Mouse (Mus musculus) left cerebral cortex, adult 9 months (tissue): ENCODE measurements around the gene Pfkfb3.

ENCODE experiments used
- DNase-seq, 2 experiments: peaks; one replicate each; pipeline ENCODE4 v3.0.0; 2022; ENCODE audit warnings: low spot score in 2 of 2

Pfkfb3 gene

GRCm38 (mm10) chr2:11501301-11502254 lies 52.3 kb downstream of the Pfkfb3 start:
- peak; percentile 81 to 95 for DNase-seq

DNA sequence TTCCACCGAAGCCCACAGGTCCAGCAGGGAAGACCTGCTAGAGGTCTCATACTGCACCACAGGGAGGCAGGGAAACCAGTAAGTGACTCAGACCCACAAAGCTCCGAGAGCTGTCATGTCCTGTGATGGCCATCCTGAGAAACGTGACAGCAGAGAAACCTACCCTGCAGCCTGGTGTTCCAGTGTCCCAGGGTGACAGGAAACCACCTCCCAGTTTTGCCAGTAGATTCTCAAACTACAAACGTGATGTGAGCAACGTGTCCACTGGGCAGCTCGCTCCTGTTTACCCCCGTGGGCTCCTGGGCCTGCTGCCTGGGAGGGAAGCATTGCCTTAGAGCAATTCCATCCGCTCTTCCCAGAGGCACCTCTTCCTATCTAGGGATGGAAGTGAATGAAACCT lies 53.2 kb downstream of the Pfkfb3 start:
- DNase-seq = no peak

DNA sequence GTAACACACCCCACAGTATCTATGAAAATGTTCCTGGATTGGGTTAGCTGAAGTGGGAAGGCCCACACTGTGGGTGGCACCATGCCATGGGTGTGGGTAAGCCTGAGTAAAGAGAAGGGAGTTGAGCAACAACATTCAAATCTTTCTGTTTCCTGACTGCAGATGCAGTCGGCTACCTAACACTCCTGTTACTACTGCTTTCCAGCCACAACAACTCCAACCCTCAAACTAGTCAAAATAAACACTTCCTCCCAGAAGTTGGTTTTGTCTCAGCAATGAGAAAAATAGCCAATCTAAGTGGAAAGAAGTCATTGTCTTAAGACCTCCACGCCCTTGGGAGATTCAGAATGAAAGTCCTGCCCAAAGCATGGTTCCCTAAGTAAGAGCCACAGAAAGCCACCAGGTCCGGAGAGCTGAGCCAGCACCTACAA lies 57.3 kb downstream of the Pfkfb3 start:
- DNase-seq = peak; percentile 32 to 69

DNA sequence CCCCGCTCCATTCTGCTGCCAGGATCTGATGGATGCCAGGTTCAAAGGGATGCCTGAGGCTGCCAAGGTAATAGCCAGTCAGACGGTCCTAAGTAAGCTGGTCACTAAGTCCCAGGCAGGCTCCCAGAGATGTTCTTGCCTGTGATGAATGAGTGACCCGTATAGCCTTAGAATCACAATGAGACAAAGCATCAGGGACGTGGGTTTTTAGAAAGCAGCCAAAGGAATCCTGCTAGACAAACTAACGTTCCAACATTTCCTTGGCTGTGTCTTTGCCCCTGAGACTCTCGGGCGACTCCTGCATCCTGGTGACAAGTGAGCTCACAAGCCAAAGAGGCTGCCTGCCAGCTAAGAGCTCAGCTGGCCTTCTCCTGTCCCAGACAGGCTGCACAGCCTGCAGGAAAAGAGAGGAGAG lies 59.0 kb downstream of the Pfkfb3 start:
- peak in 1 of 2 experiments; percentile 35 for DNase-seq

- DNase-seq = no peak
Measured at GRCm38 (mm10) chr2:11492855-11493254, 61.0 kb downstream of the Pfkfb3 start.

GRCm38 (mm10) chr2:11491471-11491870 lies 62.4 kb downstream of the Pfkfb3 start:
- no peak for DNase-seq

DNA sequence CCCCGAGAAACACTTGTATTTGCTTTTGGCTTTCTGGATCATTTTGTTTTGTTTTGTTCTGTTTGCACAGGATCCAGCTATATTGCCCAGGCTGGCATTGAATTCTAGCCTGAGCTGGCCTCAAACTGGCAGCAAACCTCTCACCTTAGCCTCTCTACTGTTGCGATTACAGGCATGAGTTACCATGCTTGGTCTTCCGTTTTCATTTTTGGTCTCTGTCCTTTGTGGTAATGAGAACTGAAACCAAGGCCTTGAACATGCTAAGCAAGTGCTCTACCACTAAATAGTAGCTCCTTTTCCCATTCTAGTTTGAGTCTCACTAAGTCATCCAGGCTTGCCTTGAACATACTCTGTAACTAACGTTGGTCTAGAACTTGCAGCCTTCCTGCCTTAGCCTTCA lies 63.3 kb downstream of the Pfkfb3 start:
- DNase-seq = no peak

DNA sequence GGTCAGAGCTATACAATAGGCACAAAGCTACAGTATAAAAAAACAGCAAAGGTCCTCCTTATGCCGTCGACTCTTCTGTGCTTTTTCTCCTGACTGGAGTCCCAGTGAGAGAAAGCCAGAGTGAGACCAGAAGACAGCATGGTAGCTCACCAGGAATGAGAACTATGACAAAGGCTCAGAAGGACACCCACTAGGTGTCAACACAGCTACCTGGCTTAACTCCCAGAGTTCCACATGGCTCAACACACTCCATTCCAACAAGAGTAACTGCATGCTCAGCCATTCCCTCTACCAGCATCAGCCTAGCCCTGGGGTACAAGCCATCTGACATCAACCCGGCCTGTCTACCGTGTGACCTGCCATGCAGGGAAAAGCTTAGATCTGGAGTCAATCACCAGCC lies 70.7 kb downstream of the Pfkfb3 start:
- no peak for DNase-seq

- no peak for DNase-seq
Measured at GRCm38 (mm10) chr2:11482364-11482763, 71.5 kb downstream of the Pfkfb3 start.

- no peak for DNase-seq
Measured at GRCm38 (mm10) chr2:11478960-11479359, 74.9 kb downstream of the Pfkfb3 start.

- DNase-seq = no peak
Measured at GRCm38 (mm10) chr2:11475316-11475715, 78.6 kb downstream of the Pfkfb3 start.

- no peak for DNase-seq
Measured at GRCm38 (mm10) chr2:11464661-11465099, 89.2 kb downstream of the Pfkfb3 start.

DNA sequence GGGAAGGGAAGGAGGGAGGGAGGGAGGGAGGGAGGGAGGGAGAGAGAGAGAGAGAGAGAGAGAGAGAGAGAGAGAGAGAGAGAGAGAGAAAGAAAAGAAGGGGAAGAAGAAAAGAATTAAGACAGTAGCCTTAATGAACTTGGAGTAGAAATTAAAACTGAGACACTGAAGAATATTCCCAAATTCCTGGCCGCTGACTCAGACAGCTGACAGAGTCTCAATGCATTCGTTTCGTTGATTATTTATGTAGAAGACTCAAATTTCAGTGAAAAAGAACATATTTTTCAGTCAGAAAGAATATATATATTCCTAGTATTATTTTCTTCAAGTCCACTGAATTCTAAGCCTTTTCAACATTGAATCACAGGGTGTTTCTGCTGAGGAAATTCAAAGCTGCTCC lies 92.9 kb downstream of the Pfkfb3 start:
- DNase-seq = no peak

DNA sequence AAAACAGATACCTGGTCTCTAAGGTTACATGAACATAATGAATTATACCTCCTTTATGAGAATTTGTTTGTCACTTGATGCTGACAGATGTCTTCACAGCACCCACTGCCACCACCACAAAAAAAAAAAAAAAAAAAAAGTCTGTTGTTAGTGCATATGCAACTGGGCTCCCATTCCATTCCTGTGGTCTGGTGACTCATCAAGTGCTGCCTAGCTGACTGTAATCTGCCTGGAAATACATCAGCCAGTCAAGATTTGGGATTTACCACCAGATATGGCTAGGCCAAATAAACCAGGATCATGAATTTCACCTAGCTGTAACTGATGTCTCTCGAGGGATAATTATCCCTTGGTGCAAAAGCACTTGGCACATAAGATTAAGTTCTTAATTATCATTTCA lies 95.4 kb downstream of the Pfkfb3 start:
- no peak for DNase-seq

DNA sequence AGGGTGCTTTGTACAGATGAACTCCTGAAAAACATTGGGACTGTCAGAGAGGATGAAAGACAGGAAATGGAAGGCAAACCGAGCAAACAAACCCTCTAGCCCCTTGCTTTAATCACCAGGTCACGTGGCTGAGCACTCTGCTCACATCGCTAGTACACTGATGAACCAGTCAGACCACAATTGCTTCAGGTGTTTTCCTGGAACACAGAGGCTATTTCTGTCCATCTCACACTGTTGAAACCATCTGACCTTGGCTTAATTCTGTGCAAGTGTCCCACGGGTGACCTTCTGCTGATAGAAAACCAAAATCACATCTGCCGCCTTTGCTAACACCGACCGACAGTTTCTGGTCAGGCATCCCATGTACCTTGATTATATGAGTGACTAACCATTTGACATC lies 96.0 kb downstream of the Pfkfb3 start:
- no peak for DNase-seq

DNA sequence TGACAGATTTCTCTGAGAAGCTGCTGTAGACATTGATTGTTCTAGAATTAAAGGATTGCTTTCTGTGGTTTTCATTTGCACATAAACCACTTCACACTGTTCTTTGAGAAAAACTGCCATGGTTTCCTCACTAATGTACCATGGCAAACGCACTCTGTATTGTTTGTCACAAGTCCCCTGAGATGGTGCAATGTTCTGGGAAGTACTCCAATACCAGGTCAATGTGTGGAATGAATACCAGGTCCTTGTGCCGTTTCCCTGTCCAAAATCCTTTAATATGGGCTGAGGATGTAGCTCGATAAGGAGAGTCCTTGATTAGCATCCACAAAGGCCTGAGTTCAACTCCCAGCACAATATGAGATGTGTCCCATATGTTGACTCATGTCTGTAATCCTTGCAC lies 105.2 kb downstream of the Pfkfb3 start:
- DNase-seq = no peak

DNA sequence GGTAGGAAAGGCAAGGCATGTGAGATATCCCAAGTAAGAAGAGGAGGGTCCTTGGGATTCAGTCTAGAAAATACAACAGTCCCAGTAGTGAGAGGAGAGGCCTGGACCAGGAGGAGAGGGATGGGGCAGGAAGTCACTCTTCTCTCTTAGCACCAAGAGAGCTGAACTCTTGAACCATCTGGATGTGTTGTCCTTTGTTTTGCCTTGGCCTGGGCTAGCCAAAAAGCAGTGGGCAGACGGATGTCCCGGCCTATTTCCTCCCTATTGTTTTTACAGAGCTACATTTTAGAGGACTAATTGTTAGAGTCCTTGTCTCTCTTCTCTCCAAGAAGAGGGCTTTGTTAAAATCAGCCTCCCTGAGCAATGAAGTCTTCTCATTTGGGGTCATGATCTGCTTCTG lies 106.0 kb downstream of the Pfkfb3 start:
- no peak for DNase-seq

DNA sequence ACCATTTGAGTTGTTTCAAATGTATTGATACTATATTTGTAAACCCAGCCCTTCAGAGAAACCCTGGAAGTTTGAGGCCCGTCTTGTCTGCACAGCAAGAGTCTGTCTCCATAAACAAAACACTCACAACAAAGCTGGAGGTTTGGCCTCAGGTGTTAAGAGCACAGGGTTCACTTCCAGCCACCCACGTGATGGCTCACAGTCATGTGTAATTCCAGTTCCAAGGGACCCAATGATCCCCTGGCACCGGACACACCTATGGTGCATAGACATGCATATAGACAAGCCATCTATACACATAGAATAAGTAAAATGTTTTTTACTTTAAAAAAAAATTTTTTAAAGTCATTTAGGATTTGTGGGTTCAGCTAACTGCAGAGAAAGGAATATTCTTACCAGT lies 108.2 kb downstream of the Pfkfb3 start:
- no peak for DNase-seq

- no peak for DNase-seq
Measured at GRCm38 (mm10) chr2:11441864-11442263, 112.0 kb downstream of the Pfkfb3 start.

GRCm38 (mm10) chr2:11438231-11438954 lies 115.5 kb downstream of the Pfkfb3 start:
- DNase-seq = no peak

DNA sequence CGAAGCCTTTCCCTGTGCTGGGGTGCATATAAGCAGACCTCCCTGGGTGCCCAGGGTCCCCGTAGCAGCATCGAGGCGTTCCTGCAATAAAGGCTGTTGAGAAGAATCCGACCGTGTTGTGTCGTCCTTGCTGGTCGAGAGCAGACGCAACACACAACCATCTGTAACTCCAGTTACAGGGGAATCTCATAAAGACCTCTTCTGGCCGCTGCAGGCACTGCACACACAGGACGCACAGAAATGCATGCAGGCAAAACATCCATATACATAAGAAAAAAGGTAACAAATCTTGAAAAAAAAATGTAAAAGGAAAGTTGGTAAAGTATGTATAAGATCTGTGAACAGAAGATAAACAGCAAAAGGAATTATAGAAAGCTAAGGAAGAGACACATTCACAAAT lies 117.5 kb downstream of the Pfkfb3 start:
- DNase-seq = no peak

- no peak for DNase-seq
Measured at GRCm38 (mm10) chr2:11433353-11433752, 120.5 kb downstream of the Pfkfb3 start.

GRCm38 (mm10) chr2:11429538-11429937 lies 124.3 kb downstream of the Pfkfb3 start:
- DNase-seq = peak; percentile 81 to 84
